Mouse (Mus musculus) stomach, embryonic 14.5 days (tissue): ENCODE data around the gene Slc35e2. TPM values are rescaled to one million over a fixed set of nuclear protein-coding genes. Genes with fewer than 3 reads are reported as not detected.

Source experiments
- ATAC-seq: fragments of 200-750 bp; cut with Nextera tagmentation; 2 replicates; pipeline ENCODE4 v1.8.0; 2017; ENCODE audit warnings: low read depth, moderate TSS enrichment; ENCODE audit not compliant: insufficient number of reproducible peaks, insufficient read depth, low FRiP score
- H3K27ac ChIP-seq: fragments of 300-500 bp; sonication (generic); 2 replicates; pipeline ENCODE4 v1.5.1; 2014; ENCODE audit warnings: mild to moderate bottlenecking, low read length, moderate library complexity, mixed read lengths
- H3K27me3 ChIP-seq: fragments of 300-500 bp; sonication (generic); 2 replicates; pipeline ENCODE4 v1.6.1; 2014; ENCODE audit warnings: low read length, control low read depth, mixed read lengths; ENCODE audit not compliant: control insufficient read depth, insufficient read depth
- H3K36me3 ChIP-seq: fragments of 300-500 bp; sonication (generic); 2 replicates; pipeline ENCODE4 v1.6.1; 2014; ENCODE audit warnings: mild to moderate bottlenecking, control low read depth, low read length, moderate library complexity, mixed read lengths; ENCODE audit not compliant: control insufficient read depth, insufficient read depth
- H3K4me1 ChIP-seq: fragments of 300-500 bp; sonication (generic); 2 replicates; pipeline ENCODE4 v1.6.1; 2014; ENCODE audit warnings: low read length, control low read depth, mixed read lengths; ENCODE audit not compliant: control insufficient read depth, insufficient read depth
- H3K4me2 ChIP-seq: fragments of 300-500 bp; sonication (generic); replicated peaks from 2 replicates; pipeline ENCODE4 v1.6.1; 2014; ENCODE audit warnings: low read depth, low read length, control low read depth
- H3K4me3 ChIP-seq: fragments of 300-500 bp; sonication (generic); 2 replicates; pipeline ENCODE4 v1.5.1; 2014; ENCODE audit warnings: low read depth, low read length, control low read depth
- H3K9ac ChIP-seq: fragments of 300-500 bp; sonication (generic); replicated peaks from 2 replicates; pipeline ENCODE4 v1.6.1; 2014; ENCODE audit warnings: low read depth, mild to moderate bottlenecking, control low read depth, low read length, moderate library complexity, mixed read lengths
- H3K9me3 ChIP-seq: fragments of 300-500 bp; sonication (generic); 2 replicates; pipeline ENCODE4 v1.6.1; 2016; ENCODE audit warnings: low read depth, low read length, control low read depth; ENCODE audit not compliant: control insufficient read depth
- WGBS: fragments of 180-500 bp; shearing (Covaris S2); extraction: QIAGEN DNeasy Blood & Tissue Kit; methylation state at CpG from one replicate; pipeline ENCODE4 v1.1.7; 2014; 5-methylcytosine and 5-hydroxymethylcytosine counted together
- polyA plus RNA-seq: library from polyadenylated mRNA; unstranded; fragments of >200 nt; fragmentation: Nextera tagmentation; extraction: Ambion mirVana; gene quantifications from 2 replicates; pipeline ENCODE4 v1.2.1, GENCODE M21; 2014

The Slc35e2 gene
- polyA plus RNA-seq, 1 experiment from 2014 or later: 10.4 TPM

DNA sequence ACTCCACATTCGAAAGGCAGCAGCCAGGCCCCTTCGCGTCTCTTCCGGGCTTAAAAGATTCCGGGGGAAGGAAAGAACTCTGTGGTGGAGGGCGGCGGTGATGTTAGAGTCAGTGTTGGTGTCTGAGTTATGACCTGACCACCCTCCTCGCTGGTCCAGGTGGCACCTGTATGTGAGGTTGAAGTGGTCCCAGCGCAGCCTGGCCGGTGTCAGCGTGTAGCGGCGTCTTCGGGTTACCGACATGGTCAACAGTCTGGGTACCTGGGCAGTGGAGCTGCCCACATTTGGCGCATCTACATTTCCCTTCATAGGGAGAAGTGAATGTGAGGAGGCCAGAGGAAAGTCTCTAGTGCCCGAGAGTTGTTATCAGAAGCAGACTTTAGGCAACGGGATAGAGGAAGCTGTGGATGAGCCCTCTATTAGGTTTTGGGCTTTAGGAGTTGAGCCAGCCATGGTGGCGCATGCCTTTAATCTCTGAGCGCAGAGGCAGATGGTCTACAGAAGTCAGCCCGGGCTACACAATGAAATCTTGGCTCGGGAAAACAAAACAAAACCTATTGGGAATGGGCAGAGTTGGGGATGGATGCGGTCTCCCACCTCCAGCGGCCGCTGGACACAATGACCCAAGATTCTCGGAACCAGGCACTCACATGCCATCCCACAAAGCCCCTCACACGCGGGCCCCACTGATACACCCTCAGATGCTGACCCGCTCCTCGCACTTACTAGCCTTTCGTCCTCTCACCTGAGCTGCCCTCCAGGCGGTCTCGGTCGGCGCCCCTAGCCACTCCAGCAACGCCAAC, 51.3 kb downstream of the Slc35e2 start:
- peaks cover 34% of the 10 kb centered on the region for H3K4me1 ChIP-seq
- ATAC-seq: no peak
- peaks cover 47% of the 10 kb centered on the region for H3K36me3 ChIP-seq
- peak overlapping the region; percentile 61; the same call in 1 of the 2 replicates for H3K27ac ChIP-seq
- peak overlapping the region; percentile 86 for H3K4me2 ChIP-seq
- H3K4me3 ChIP-seq: peak overlapping the region; percentile 39
- peaks cover 7% of the 10 kb centered on the region; the same call in 1 of the 2 replicates for H3K27me3 ChIP-seq
- 21% methylated on average over 35 of the region's 36 CpGs for WGBS
- H3K9ac ChIP-seq: peak overlapping the region; percentile 36; the same call in 1 of the 2 replicates
- no peaks in the 10 kb centered on the region for H3K9me3 ChIP-seq

GRCm38 (mm10) chr4:155653086-155653450, 51.9 kb downstream of the Slc35e2 start, which contains the start of gene Mmp23:
Gene Mmp23 (minus strand): TSS chr4:155653384.
- H3K9me3 ChIP-seq: no peaks in the 10 kb centered on the region
- peaks cover 7% of the 10 kb centered on the region; the same call in 1 of the 2 replicates for H3K27me3 ChIP-seq
- peak within 1 kb of the TSS; percentile 86 for H3K4me2 ChIP-seq
- peak; percentile 42; the same call in 1 of the 2 replicates for ATAC-seq
- WGBS: under 1% methylated on average over 33 of the region's 33 CpGs
- H3K4me3 ChIP-seq: peak within 1 kb of the TSS; percentile 39
- peak within 1 kb of the TSS; percentile 61 for H3K27ac ChIP-seq
- H3K36me3 ChIP-seq: peaks cover 44% of the 10 kb centered on the region
- peak within 1 kb of the TSS; percentile 36; the same call in 1 of the 2 replicates for H3K9ac ChIP-seq
- H3K4me1 ChIP-seq: peaks cover 34% of the 10 kb centered on the region

GRCm38 (mm10) chr4:155653451-155654182, 52.4 kb downstream of the Slc35e2 start:
- H3K9me3 ChIP-seq: no peaks in the 10 kb centered on the region
- peak; percentile 1; the same call in 1 of the 2 replicates for ATAC-seq
- H3K4me1 ChIP-seq: peaks cover 34% of the 10 kb centered on the region
- peak overlapping the region; percentile 36; the same call in 1 of the 2 replicates for H3K9ac ChIP-seq
- H3K27ac ChIP-seq: peak overlapping the region; percentile 61
- peak overlapping the region; percentile 39 for H3K4me3 ChIP-seq
- H3K36me3 ChIP-seq: peaks cover 41% of the 10 kb centered on the region
- peak overlapping the region; percentile 86 for H3K4me2 ChIP-seq
- peaks cover 7% of the 10 kb centered on the region; the same call in 1 of the 2 replicates for H3K27me3 ChIP-seq
- 2% methylated on average over 31 of the region's 31 CpGs for WGBS

GRCm38 (mm10) chr4:155654183-155654455, 52.9 kb downstream of the Slc35e2 start:
- H3K4me3 ChIP-seq: peak overlapping the region; percentile 39
- peaks cover 34% of the 10 kb centered on the region for H3K4me1 ChIP-seq
- H3K27ac ChIP-seq: 0 out of 2 replicates have a peak overlapping the region, but pooled peaks have one; percentile 15
- H3K4me2 ChIP-seq: peak overlapping the region; percentile 86
- no peaks in the 10 kb centered on the region for H3K9me3 ChIP-seq
- peaks cover 38% of the 10 kb centered on the region for H3K36me3 ChIP-seq
- H3K27me3 ChIP-seq: peaks cover 7% of the 10 kb centered on the region; the same call in 1 of the 2 replicates
- H3K9ac ChIP-seq: peak overlapping the region; percentile 36; the same call in 1 of the 2 replicates
- 0 out of 2 replicates have a peak, but pooled peaks have one; percentile 1 for ATAC-seq
- WGBS: 1% methylated on average over 6 of the region's 6 CpGs

DNA sequence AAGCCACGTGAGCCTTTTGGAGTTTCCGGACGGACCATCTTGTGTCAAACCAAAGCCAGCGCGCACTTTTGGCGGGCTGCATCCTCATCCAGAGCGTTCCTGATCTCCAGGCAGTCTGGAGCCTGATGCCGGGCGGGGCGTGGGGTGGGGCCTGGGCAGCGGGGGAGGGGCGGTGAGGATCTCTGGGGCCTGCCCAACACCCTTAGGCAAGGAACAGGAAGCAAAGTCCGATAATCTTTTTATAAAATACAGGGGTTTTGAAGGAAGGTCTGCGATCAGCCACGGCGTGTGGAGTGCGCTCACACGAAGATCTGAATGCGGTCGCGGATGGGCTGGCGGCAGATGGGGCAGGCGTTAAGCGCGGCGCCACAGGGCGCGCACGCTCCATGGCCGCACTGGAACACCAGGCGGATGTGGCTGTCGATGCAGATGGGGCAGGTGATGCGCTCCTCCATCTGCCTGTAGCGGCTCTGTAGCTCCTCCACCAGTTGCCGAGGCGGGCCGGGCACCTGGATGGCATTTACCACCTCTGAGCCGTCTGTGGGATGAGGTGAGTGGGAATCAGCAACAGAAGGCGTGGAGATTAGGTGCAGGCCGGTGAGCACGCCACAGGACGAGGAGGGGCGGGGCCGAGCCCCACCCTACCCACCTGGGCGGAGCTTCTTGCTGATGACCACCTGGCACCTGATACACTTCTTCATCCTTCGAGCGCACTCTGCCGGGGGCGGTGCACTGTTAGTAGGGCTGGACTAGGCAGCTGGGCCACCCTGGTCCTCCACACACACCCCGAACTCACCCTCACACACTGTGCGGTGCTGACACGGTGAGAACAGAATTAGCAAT, 53.5 kb downstream of the Slc35e2 start:
- peaks cover 34% of the 10 kb centered on the region for H3K4me1 ChIP-seq
- peak overlapping the region; percentile 39 for H3K4me3 ChIP-seq
- 0 out of 2 replicates have a peak overlapping the region, but pooled peaks have one; percentile 27 for H3K27ac ChIP-seq
- H3K36me3 ChIP-seq: peaks cover 34% of the 10 kb centered on the region
- peak; percentile 68 for ATAC-seq
- 2% methylated on average over 52 of the region's 52 CpGs for WGBS
- no peaks in the 10 kb centered on the region for H3K9me3 ChIP-seq
- H3K27me3 ChIP-seq: peaks cover 7% of the 10 kb centered on the region; the same call in 1 of the 2 replicates
- peak overlapping the region; percentile 33; the same call in 1 of the 2 replicates for H3K9ac ChIP-seq
- peak overlapping the region; percentile 86 for H3K4me2 ChIP-seq

GRCm38 (mm10) chr4:155656214-155656751, 55.1 kb downstream of the Slc35e2 start:
- H3K9me3 ChIP-seq: no peaks in the 10 kb centered on the region
- WGBS: 91% methylated on average over 13 of the region's 13 CpGs
- no peak for ATAC-seq

GRCm38 (mm10) chr4:155658961-155659360, 57.7 kb downstream of the Slc35e2 start:
- H3K27ac ChIP-seq: no peak overlapping the region
- H3K9me3 ChIP-seq: no peaks in the 10 kb centered on the region
- no peak overlapping the region for H3K4me2 ChIP-seq
- no peak overlapping the region for H3K9ac ChIP-seq
- H3K4me3 ChIP-seq: no peak overlapping the region
- H3K4me1 ChIP-seq: peaks cover 12% of the 10 kb centered on the region
- H3K27me3 ChIP-seq: peaks cover 3% of the 10 kb centered on the region; the same call in 1 of the 2 replicates
- WGBS: 94% methylated on average over 10 of the region's 10 CpGs
- ATAC-seq: no peak
- H3K36me3 ChIP-seq: peaks cover 17% of the 10 kb centered on the region; the same call in 1 of the 2 replicates

More at GRCm38 (mm10) chr4:155656214-155656751, 55.1 kb downstream of the Slc35e2 start:
- no peak overlapping the region for H3K9ac ChIP-seq
- H3K27me3 ChIP-seq: peaks cover 7% of the 10 kb centered on the region; the same call in 1 of the 2 replicates
- no peak overlapping the region for H3K27ac ChIP-seq
- peaks cover 34% of the 10 kb centered on the region for H3K4me1 ChIP-seq
- no peak overlapping the region for H3K4me3 ChIP-seq
- H3K36me3 ChIP-seq: peaks cover 19% of the 10 kb centered on the region; the same call in 1 of the 2 replicates
- no peak overlapping the region for H3K4me2 ChIP-seq
